Mouse (Mus musculus) CH12.LX (cell line): ENCODE data around the gene Timm44. TPM values are rescaled to one million over a fixed set of nuclear protein-coding genes. Genes with fewer than 3 reads are reported as not detected.

Experiments
- DNase-seq: peaks from one replicate; pipeline ENCODE4 v3.0.0-alpha.2; 2013; ENCODE audit errors: extremely low read depth
- H3K27ac ChIP-seq: 2 replicates; pipeline ENCODE4 v1.5.1; 2012; ENCODE audit warnings: low read depth, mild to moderate bottlenecking, control low read depth, moderate library complexity; ENCODE audit not compliant: insufficient read depth
- H3K27me3 ChIP-seq: replicated peaks from 2 replicates; pipeline ENCODE3; 2012; ENCODE audit warnings: inconsistent platforms
- H3K36me3 ChIP-seq, 2 experiments: replicated peaks in 1 of 2; 2 replicates each; pipeline versions ENCODE3 to v1.6.1; 2012; ENCODE audit warnings: inconsistent platforms in 1 of 2, low read length in 1 of 2, mild to moderate bottlenecking in 1 of 2, mixed read lengths in 1 of 2, moderate library complexity in 1 of 2; ENCODE audit not compliant: control insufficient read depth in 1 of 2, insufficient read depth in 1 of 2
- H3K4me1 ChIP-seq, 2 experiments: 2 replicates each; pipeline ENCODE4 v1.6.1; 2012; ENCODE audit warnings: inconsistent platforms in 1 of 2, moderate library complexity in 1 of 2; ENCODE audit not compliant: insufficient read depth in 2 of 2, control insufficient read depth in 1 of 2
- H3K4me2 ChIP-seq: 2 replicates; pipeline ENCODE4 v1.6.1; 2012; ENCODE audit warnings: low read depth, mild to moderate bottlenecking, control low read depth; ENCODE audit not compliant: poor library complexity, insufficient read depth, severe bottlenecking
- H3K4me3 ChIP-seq, 3 experiments: fragments of 150-350 bp in 1 of 3; sonication (generic) in 1 of 3; replicated peaks in 1 of 3; 2 replicates each; pipeline versions ENCODE3 to v1.5.1; 2011 to 2012; ENCODE audit warnings: low read depth in 2 of 3, low read length in 2 of 3, mild to moderate bottlenecking in 2 of 3, moderate library complexity in 2 of 3, control low read depth in 1 of 3, improper control_type of control experiment in 1 of 3, inconsistent platforms in 1 of 3, mixed read lengths in 1 of 3; ENCODE audit not compliant: poor library complexity in 1 of 3
- H3K79me2 ChIP-seq: replicated peaks from 2 replicates; pipeline ENCODE4 v1.6.1; 2012; ENCODE audit warnings: mild to moderate bottlenecking, moderate library complexity; ENCODE audit not compliant: control insufficient read depth, poor library complexity, insufficient read depth, severe bottlenecking; ENCODE audit errors: extremely low read depth
- H3K9ac ChIP-seq: 2 replicates; pipeline ENCODE4 v1.6.1; 2012; ENCODE audit warnings: low read depth, mild to moderate bottlenecking, control low read depth, moderate library complexity; ENCODE audit not compliant: insufficient read depth
- H3K9me3 ChIP-seq: replicated peaks from 2 replicates; pipeline ENCODE3; 2012; ENCODE audit warnings: low read length, inconsistent platforms, mixed read lengths
- BHLHE40 ChIP-seq: IDR thresholded peaks from 2 replicates; pipeline ENCODE4 v1.6.1; 2011; ENCODE audit warnings: mild to moderate bottlenecking, low read depth, low read length, improper control_type of control experiment
- E2F4 ChIP-seq: IDR thresholded peaks from 2 replicates; pipeline ENCODE4 v1.6.1; 2011; ENCODE audit warnings: low read depth, low read length, improper control_type of control experiment; ENCODE audit not compliant: insufficient replicate concordance
- ELF1 ChIP-seq: IDR thresholded peaks from 2 replicates; pipeline ENCODE4 v1.6.1; 2014; ENCODE audit warnings: low read depth, mild to moderate bottlenecking, inconsistent platforms, low read length, improper control_type of control experiment
- EP300 ChIP-seq: IDR thresholded peaks from 2 replicates; pipeline ENCODE4 v1.6.1; 2011; ENCODE audit warnings: low read length, improper control_type of control experiment
- ETS1 ChIP-seq: conservative IDR thresholded peaks from 2 replicates; pipeline ENCODE4 v1.6.1; 2012; ENCODE audit warnings: low read depth, mild to moderate bottlenecking, inconsistent platforms, low read length, improper control_type of control experiment, moderate library complexity
- HCFC1 ChIP-seq: IDR thresholded peaks from 2 replicates; pipeline ENCODE4 v1.6.1; 2012; ENCODE audit warnings: low read depth, mild to moderate bottlenecking, inconsistent platforms, low read length, improper control_type of control experiment
- JUN ChIP-seq: IDR thresholded peaks from 2 replicates; pipeline ENCODE4 v1.6.1; 2011; ENCODE audit warnings: low read depth, mild to moderate bottlenecking, low read length, improper control_type of control experiment, moderate library complexity; ENCODE audit not compliant: insufficient read depth
- MEF2A ChIP-seq: IDR thresholded peaks from 2 replicates; pipeline ENCODE4 v1.6.1; 2014; ENCODE audit warnings: low read depth, mild to moderate bottlenecking, inconsistent platforms, low read length, improper control_type of control experiment, borderline replicate concordance
- NELFE ChIP-seq: IDR thresholded peaks from 2 replicates; pipeline ENCODE4 v1.6.1; 2011; ENCODE audit warnings: low read depth, low read length, improper control_type of control experiment
- NRF1 ChIP-seq: IDR thresholded peaks from 2 replicates; pipeline ENCODE4 v1.6.1; 2014; ENCODE audit warnings: low read depth, mild to moderate bottlenecking, inconsistent platforms, low read length, improper control_type of control experiment, moderate library complexity
- POLR2AphosphoS2 ChIP-seq: IDR thresholded peaks from 2 replicates; pipeline ENCODE4 v1.6.1; 2011; ENCODE audit warnings: low read depth, low read length, improper control_type of control experiment
- SIN3A ChIP-seq: IDR thresholded peaks from 2 replicates; pipeline ENCODE4 v1.6.1; 2012; ENCODE audit warnings: low read length, improper control_type of control experiment, inconsistent platforms
- SMC3 ChIP-seq: IDR thresholded peaks from 2 replicates; pipeline ENCODE4 v1.6.1; 2011; ENCODE audit warnings: low read depth, low read length, improper control_type of control experiment
- USF1 ChIP-seq: IDR thresholded peaks from 2 replicates; pipeline ENCODE4 v1.6.1; 2014; ENCODE audit warnings: low read depth, mild to moderate bottlenecking, inconsistent platforms, low read length, improper control_type of control experiment
- ZMIZ1 ChIP-seq: IDR thresholded peaks from 2 replicates; pipeline ENCODE4 v1.6.1; 2012; ENCODE audit warnings: low read depth, mild to moderate bottlenecking, inconsistent platforms, low read length, improper control_type of control experiment
- dilution Hi-C: fragments of 300-500 bp; cut with MboI; formaldehyde crosslinking; loops from 2 replicates; pipeline ENCODE4 v1.14.3; 2020; ENCODE audit warnings: low sequenced_read_pairs; ENCODE audit not compliant: extremely low pct_unique_long_range_greater_than_20kb, extremely low pct_ligation_motif_present
- in situ Hi-C: fragments of 300-500 bp; cut with MboI; formaldehyde crosslinking; loops from 3 replicates; pipeline ENCODE4 v1.14.3; 2019; ENCODE audit warnings: low sequenced_read_pairs, low pct_ligation_motif_present, low pct_unique_long_range_greater_than_20kb, mixed read lengths
- polyA plus RNA-seq: library from polyadenylated mRNA; unstranded; fragments of >175 nt; gene quantifications from 2 replicates; pipeline ENCODE4 v1.2.1, GENCODE M21; 2012; ENCODE audit warnings: low read depth; ENCODE audit not compliant: insufficient read length
- total RNA-seq, 2 experiments: library from RNA; depleted of rRNA; stranded (reverse); fragments of 300-350 nt in 1 of 2; fragments of >200 nt in 1 of 2; gene quantifications; 2 replicates each; pipeline ENCODE4 v1.2.3; 2012 to 2014

Timm44 gene
- total and polyA plus RNA-seq, 3 experiments, result 109 to 147 (median 143) TPM

GRCm38 (mm10) chr8:4319573-4319872, 43.8 kb upstream of the Timm44 start:
- H3K36me3 ChIP-seq, result peaks cover 23 to 62% of the 10 kb centered on the region in 2 experiments
- in situ Hi-C loops, result loop anchor here (10.0 kb wide), 1 partner anchor 65 kb away; the partner anchor contains the start of genes Ctxn1 and Snapc2

GRCm38 (mm10) chr8:4318796-4319572, 43.3 kb upstream of the Timm44 start:
- dilution Hi-C loops, result no loop called here
- in situ Hi-C loops, result loop anchor here (10.0 kb wide), 1 partner anchor 64 kb away; the partner anchor contains the start of genes Ctxn1 and Snapc2
- H3K9ac ChIP-seq, result no peak overlapping the region
- no peak overlapping the region for H3K4me3 ChIP-seq
- H3K36me3 ChIP-seq, result peaks cover 23 to 64% of the 10 kb centered on the region in 2 experiments
- H3K27ac ChIP-seq, result no peak overlapping the region
- peak overlapping the region; percentile 33 for H3K4me2 ChIP-seq
- DNase-seq, result no peak
- peaks cover 93% of the 10 kb centered on the region for H3K79me2 ChIP-seq
- TF ChIP-seq HCFC1 (no peak), ZMIZ1 (no peak), SMC3 (no peak), NELFE (no peak), EP300 (no peak), NRF1 (no peak), ELF1 (no peak), USF1 (no peak), E2F4 (no peak), JUN (no peak), ETS1 (no peak), MEF2A (no peak), SIN3A (no peak), POLR2AphosphoS2 (no peak)
- TF ChIP-seq, all 38 proteins: peak for 0
- Histone ChIP-seq H3K27me3 (no peaks in the 10 kb centered on the region), H3K9me3 (no peaks in the 10 kb centered on the region), H3K4me1 (peaks cover 2 to 53% of the 10 kb centered on the region in 2 experiments)

More at GRCm38 (mm10) chr8:4319573-4319872, 43.8 kb upstream of the Timm44 start:
- no peak overlapping the region for H3K27ac ChIP-seq
- H3K27me3 ChIP-seq, result no peaks in the 10 kb centered on the region
- TF ChIP-seq USF1, result no peak
- TF ChIP-seq BHLHE40, result 0 out of 2 replicates have a peak, but pooled peaks have one; percentile 25
- no peaks in the 10 kb centered on the region for H3K9me3 ChIP-seq
- H3K4me2 ChIP-seq, result no peak overlapping the region
- H3K79me2 ChIP-seq, result peaks cover 93% of the 10 kb centered on the region
- DNase-seq, result no peak
- peaks cover 2 to 53% of the 10 kb centered on the region in 2 experiments for H3K4me1 ChIP-seq
- dilution Hi-C loops, result no loop called here
- no peak overlapping the region for H3K9ac ChIP-seq
- H3K4me3 ChIP-seq, result no peak overlapping the region
